Mouse (Mus musculus): Measurements from ENCODE around the gene Rnf145. TPM values are rescaled to one million over a fixed set of nuclear protein-coding genes. Genes with fewer than 3 reads are reported as not detected.

Gene Rnf145
- polyA plus RNA-seq, 1 experiment from 2014 or later, result 96.2 TPM

DNA sequence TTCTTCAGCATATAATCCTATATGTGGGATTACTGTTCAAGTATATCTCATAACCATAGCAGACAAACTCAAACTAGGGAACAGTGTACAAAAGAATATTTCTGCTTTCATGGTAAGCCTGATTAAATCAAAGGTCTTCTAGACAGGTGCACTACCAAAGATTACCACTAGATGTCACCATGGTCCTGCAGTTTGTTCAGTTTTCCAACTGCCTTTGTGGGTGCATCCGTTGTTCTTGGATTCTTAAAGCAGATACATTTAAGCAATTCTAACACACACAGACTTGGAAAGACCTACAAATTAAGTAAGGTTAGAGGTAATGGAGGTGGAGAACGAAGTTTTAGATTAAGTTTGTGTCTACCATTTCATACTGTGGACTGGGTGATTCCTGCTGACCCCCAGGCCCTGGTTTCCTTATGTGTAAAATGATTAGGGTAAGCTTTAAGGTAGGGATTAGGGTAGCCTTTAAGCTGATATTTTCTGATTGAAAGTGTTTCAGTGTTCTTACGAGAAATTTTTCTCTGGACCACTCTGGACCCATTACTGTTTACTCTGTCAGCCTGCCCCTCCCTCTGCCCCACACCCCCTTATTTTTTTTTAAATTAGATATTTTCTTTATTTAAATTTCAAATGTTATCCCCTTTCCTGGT is 67.4 kb downstream of the Rnf145 start:
- Histone ChIP-seq H3K4me1 (ENCODE audit: control insufficient read depth, insufficient read depth, low read depth, low read length) (no peaks in the 10 kb centered on the region), H3K4me2 (ENCODE audit: low read length) (no peak overlapping the region), H3K27ac (ENCODE audit: low read depth, low read length) (no peak overlapping the region), H3K9ac (ENCODE audit: low read depth, low read length) (no peak overlapping the region), H3K9me3 (ENCODE audit: control insufficient read depth, low read length) (no peaks in the 10 kb centered on the region), H3K4me3 (ENCODE audit: low read length) (no peak overlapping the region), H3K36me3 (ENCODE audit: control insufficient read depth, insufficient read depth, low read length) (no peaks in the 10 kb centered on the region), H3K27me3 (replicated peaks; ENCODE audit: control insufficient read depth, insufficient read depth, low read length) (no peaks in the 10 kb centered on the region)
- ATAC-seq, result peak; percentile 83
- WGBS, result 12% methylated on average over 3 of the region's 3 CpGs

DNA sequence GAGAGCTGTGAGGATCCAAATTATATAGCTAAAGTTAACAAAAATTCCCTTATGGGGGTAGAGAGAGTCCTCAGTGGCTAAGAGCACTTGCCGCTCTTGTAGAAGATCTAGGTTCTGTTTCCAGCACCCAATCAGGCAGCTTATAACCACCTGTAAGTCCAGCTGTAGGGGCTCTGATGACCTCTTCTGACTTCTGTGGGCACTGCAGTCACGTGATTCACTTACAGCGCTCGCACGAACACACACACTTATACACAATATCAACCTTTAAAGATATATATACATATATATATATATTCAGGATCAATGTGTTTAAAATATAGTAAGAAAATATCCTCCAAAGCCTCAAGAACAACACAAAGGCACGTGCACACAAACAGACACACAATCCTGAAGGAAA is 74.3 kb downstream of the Rnf145 start:
- H3K9me3 ChIP-seq (ENCODE audit: control insufficient read depth, low read length), result no peaks in the 10 kb centered on the region
- H3K4me2 ChIP-seq (ENCODE audit: low read length), result no peak overlapping the region
- no peaks in the 10 kb centered on the region for H3K4me1 ChIP-seq (ENCODE audit: control insufficient read depth, insufficient read depth, low read depth, low read length)
- no peak for ATAC-seq
- H3K4me3 ChIP-seq (ENCODE audit: low read length), result no peak overlapping the region
- H3K27me3 ChIP-seq (replicated peaks; ENCODE audit: control insufficient read depth, insufficient read depth, low read length), result no peaks in the 10 kb centered on the region
- no peak overlapping the region for H3K9ac ChIP-seq (ENCODE audit: low read depth, low read length)
- WGBS, result 95% methylated on average over 6 of the region's 6 CpGs
- H3K27ac ChIP-seq (ENCODE audit: low read depth, low read length), result no peak overlapping the region
- H3K36me3 ChIP-seq (ENCODE audit: control insufficient read depth, insufficient read depth, low read length), result no peaks in the 10 kb centered on the region

DNA sequence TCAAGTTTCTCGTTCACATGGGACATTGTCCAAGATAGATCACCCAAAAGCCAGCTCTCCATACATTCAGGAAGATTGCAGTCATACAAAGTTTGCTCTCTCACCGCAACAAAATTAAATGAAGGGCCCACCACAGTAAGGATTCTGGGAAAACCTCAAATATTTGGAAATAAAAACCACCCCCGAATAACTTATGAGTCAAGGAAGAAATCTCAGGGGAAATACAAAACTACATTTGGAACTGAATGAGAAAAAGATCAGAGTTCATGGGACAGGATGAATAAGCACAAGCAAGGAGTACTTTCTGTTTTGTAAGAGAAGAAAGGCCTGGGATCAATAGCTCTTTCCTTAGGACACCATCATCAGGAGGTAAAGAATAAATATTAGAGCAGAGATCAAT is 76.0 kb downstream of the Rnf145 start:
- no peak overlapping the region for H3K9ac ChIP-seq (ENCODE audit: low read depth, low read length)
- no peaks in the 10 kb centered on the region for H3K9me3 ChIP-seq (ENCODE audit: control insufficient read depth, low read length)
- no peaks in the 10 kb centered on the region for H3K36me3 ChIP-seq (ENCODE audit: control insufficient read depth, insufficient read depth, low read length)
- no peak for ATAC-seq
- H3K27me3 ChIP-seq (replicated peaks; ENCODE audit: control insufficient read depth, insufficient read depth, low read length), result no peaks in the 10 kb centered on the region
- H3K4me1 ChIP-seq (ENCODE audit: control insufficient read depth, insufficient read depth, low read depth, low read length), result no peaks in the 10 kb centered on the region
- no peak overlapping the region for H3K4me2 ChIP-seq (ENCODE audit: low read length)
- H3K4me3 ChIP-seq (ENCODE audit: low read length), result no peak overlapping the region
- no peak overlapping the region for H3K27ac ChIP-seq (ENCODE audit: low read depth, low read length)
- WGBS, result 83% methylated on average over 3 of the region's 3 CpGs

DNA sequence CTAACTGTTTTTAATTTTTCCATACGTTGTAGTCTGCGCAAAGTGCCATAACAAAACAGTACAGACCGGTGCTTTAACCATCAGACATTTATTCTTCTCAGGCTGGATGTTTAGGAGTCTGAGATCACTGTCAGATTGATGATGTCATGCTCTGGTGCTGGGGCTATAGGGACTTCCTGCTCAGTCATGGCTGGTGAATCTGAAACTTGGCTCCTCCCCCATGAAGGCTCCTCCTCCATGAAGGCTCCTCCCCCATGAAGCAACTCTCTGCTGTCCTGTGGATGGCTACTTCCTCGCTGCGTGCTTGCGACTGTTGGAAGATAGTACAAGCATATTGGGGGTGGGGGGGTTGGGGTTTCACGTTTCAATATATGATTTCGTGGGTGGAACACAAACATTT is 88.1 kb downstream of the Rnf145 start:
- no peak overlapping the region for H3K27ac ChIP-seq (ENCODE audit: low read depth, low read length)
- no peaks in the 10 kb centered on the region for H3K27me3 ChIP-seq (replicated peaks; ENCODE audit: control insufficient read depth, insufficient read depth, low read length)
- no peaks in the 10 kb centered on the region for H3K36me3 ChIP-seq (ENCODE audit: control insufficient read depth, insufficient read depth, low read length)
- no peak overlapping the region for H3K4me3 ChIP-seq (ENCODE audit: low read length)
- no peak overlapping the region for H3K9ac ChIP-seq (ENCODE audit: low read depth, low read length)
- no peaks in the 10 kb centered on the region for H3K9me3 ChIP-seq (ENCODE audit: control insufficient read depth, low read length)
- WGBS, result 87% methylated on average over 8 of the region's 8 CpGs
- ATAC-seq, result no peak
- H3K4me2 ChIP-seq (ENCODE audit: low read length), result no peak overlapping the region
- H3K4me1 ChIP-seq (ENCODE audit: control insufficient read depth, insufficient read depth, low read depth, low read length), result peaks cover 7% of the 10 kb centered on the region

DNA sequence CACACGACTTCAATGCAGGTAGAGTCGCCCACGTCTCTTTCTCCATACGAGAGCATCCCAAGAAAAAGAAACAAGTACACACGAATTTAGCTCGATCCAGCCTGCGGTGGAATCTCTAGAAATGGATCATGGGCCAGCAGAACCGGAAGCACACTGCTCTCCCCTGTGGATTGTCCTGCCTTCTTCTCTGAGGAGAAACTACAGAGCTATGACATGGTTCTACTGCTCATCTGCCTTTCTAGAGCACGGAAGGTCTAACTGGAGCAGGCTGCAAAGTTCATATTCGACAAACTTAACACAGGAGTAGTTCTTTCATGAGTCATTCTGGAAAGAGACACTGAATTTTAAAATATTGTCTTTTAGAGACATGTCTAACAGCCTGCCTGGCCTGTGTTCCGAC is 89.9 kb downstream of the Rnf145 start:
- Histone ChIP-seq H3K4me2 (ENCODE audit: low read length) (no peak overlapping the region), H3K4me3 (ENCODE audit: low read length) (no peak overlapping the region), H3K9me3 (ENCODE audit: control insufficient read depth, low read length) (no peaks in the 10 kb centered on the region), H3K9ac (ENCODE audit: low read depth, low read length) (no peak overlapping the region), H3K36me3 (ENCODE audit: control insufficient read depth, insufficient read depth, low read length) (no peaks in the 10 kb centered on the region), H3K27ac (ENCODE audit: low read depth, low read length) (no peak overlapping the region), H3K4me1 (ENCODE audit: control insufficient read depth, insufficient read depth, low read depth, low read length) (peaks cover 18% of the 10 kb centered on the region), H3K27me3 (replicated peaks; ENCODE audit: control insufficient read depth, insufficient read depth, low read length) (no peaks in the 10 kb centered on the region)
- WGBS, result 81% methylated on average over 11 of the region's 11 CpGs
- ATAC-seq, result no peak

DNA sequence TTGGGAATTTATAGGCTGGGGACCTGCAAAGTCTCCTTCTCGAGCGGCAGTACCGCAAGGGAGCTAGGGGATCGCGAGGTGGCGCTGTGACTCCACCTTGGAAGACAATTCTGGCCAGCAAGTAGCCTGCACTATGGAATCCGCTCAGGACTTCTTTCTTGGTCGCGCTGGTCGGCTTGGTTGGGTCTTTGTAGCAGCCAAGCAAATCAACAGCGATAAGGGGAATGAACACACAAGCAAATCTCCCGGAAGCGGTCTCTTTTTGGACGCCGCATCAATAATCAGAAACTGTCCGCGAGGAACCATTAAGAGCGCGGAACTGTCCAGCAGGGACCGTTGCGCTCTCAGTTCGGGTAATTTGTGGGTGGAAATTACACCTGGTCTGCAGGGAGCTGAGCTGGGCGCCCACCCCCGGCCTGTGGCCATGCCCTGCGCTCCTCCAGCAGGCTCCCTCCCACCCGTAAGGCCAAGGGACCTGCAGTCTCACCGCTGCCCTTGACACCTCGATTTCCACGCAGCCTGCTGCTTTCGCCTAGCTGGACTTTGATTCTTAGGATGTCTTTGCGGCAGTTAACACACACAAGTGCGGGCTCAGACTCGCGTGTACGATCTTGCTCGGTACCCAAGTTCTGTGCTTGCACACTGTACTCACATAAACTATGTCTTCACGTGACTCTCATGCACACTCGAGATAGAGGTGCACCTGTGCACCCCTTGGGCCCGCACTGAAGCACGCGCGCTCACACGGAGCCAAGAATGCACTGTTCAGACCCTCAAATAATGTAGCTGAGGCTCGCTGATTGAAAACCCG is 92.4 kb downstream of the Rnf145 start:
- WGBS, result under 1% methylated on average over 45 of the region's 45 CpGs
- Histone ChIP-seq H3K27me3 (replicated peaks; ENCODE audit: control insufficient read depth, insufficient read depth, low read length) (0 out of 2 replicates have a peak, but pooled peaks cover 2% of the 10 kb centered on the region), H3K27ac (ENCODE audit: low read depth, low read length) (peak overlapping the region; percentile 66), H3K9ac (ENCODE audit: low read depth, low read length) (peak overlapping the region; percentile 70), H3K9me3 (ENCODE audit: control insufficient read depth, low read length) (no peaks in the 10 kb centered on the region), H3K4me3 (ENCODE audit: low read length) (peak overlapping the region; percentile 51), H3K4me2 (ENCODE audit: low read length) (peak overlapping the region; percentile 99), H3K36me3 (ENCODE audit: control insufficient read depth, insufficient read depth, low read length) (no peaks in the 10 kb centered on the region), H3K4me1 (ENCODE audit: control insufficient read depth, insufficient read depth, low read depth, low read length) (peaks cover 18% of the 10 kb centered on the region)
- peak; percentile 93 for ATAC-seq

DNA sequence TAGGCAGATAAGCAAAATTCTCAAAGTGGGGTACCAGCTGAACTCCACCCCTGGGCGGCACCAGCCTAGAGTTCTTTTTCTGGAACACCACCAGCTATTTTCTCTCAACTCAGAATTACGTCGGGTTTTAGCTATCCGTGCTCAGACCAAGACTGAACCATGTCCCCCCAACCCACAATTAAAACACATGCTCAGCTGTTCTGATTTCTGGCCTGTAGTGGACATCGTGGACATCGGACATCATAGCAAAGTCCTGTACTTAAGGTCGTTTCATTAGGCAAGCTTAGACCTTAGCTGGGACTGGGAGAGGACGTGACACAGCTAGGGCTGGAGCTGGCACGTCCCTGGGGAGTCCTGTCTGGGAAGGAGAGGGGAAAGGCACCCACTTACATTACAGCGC is 93.4 kb downstream of the Rnf145 start:
- no peak for ATAC-seq
- Histone ChIP-seq H3K4me1 (ENCODE audit: control insufficient read depth, insufficient read depth, low read depth, low read length) (peaks cover 18% of the 10 kb centered on the region), H3K9ac (ENCODE audit: low read depth, low read length) (no peak overlapping the region), H3K27me3 (replicated peaks; ENCODE audit: control insufficient read depth, insufficient read depth, low read length) (0 out of 2 replicates have a peak, but pooled peaks cover 2% of the 10 kb centered on the region), H3K9me3 (ENCODE audit: control insufficient read depth, low read length) (no peaks in the 10 kb centered on the region), H3K27ac (ENCODE audit: low read depth, low read length) (no peak overlapping the region), H3K4me2 (ENCODE audit: low read length) (no peak overlapping the region), H3K4me3 (ENCODE audit: low read length) (no peak overlapping the region), H3K36me3 (ENCODE audit: control insufficient read depth, insufficient read depth, low read length) (no peaks in the 10 kb centered on the region)
- 9% methylated on average over 10 of the region's 10 CpGs for WGBS

DNA sequence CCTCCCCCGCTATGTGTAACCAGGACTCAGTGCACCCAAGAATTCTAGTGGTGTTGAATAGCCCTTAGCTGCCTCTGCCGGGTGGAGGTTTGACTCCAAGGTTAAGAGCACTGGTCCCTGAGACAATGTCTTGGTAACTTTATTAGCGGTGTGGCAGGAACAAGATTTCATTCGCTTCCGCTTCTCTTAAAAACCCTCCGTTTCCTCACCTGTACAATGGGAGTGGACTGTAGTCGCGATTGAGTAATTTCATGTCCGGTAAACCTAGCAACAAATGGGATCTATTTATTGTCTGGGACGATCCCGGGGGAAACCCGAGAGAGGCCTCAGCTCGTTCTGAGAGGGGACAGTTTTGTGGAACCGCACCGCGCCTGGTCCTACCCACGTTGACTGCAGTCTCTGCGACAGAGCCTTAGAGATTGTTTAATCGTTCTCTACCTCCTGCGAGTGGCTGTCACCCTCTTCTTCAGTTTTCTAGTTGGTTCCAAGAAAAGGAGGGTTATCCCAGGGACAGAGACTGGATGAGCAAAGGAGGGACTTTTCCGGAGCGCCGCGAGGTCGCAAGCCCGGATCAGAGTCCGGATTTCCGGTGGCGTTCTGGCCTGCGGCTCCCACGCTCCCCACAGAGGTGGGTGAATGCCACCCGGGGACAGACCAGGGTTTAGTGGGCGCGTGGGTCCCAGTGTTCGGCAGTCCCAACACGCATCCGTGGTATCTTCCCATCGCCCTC is 94.1 kb downstream of the Rnf145 start:
- H3K36me3 ChIP-seq (ENCODE audit: control insufficient read depth, insufficient read depth, low read length), result no peaks in the 10 kb centered on the region
- H3K4me3 ChIP-seq (ENCODE audit: low read length), result peak overlapping the region; percentile 32
- H3K9ac ChIP-seq (ENCODE audit: low read depth, low read length), result peak overlapping the region; percentile 55
- 0 out of 2 replicates have a peak overlapping the region, but pooled peaks have one; percentile 13 for H3K27ac ChIP-seq (ENCODE audit: low read depth, low read length)
- no peak for ATAC-seq
- 3% methylated on average over 38 of the region's 38 CpGs for WGBS
- peak overlapping the region; percentile 55 for H3K4me2 ChIP-seq (ENCODE audit: low read length)
- H3K27me3 ChIP-seq (replicated peaks; ENCODE audit: control insufficient read depth, insufficient read depth, low read length), result 0 out of 2 replicates have a peak, but pooled peaks cover 2% of the 10 kb centered on the region
- H3K9me3 ChIP-seq (ENCODE audit: control insufficient read depth, low read length), result no peaks in the 10 kb centered on the region
- peaks cover 18% of the 10 kb centered on the region for H3K4me1 ChIP-seq (ENCODE audit: control insufficient read depth, insufficient read depth, low read depth, low read length)
